Mouse (Mus musculus): ENCODE results near the gene Tmed4. TPM values are rescaled to one million over a fixed set of nuclear protein-coding genes. Genes with fewer than 3 reads are reported as not detected.

Tmed4 gene
- 42.2 and 43.1 TPM in 2 replicates for total RNA-seq (2014; rRNA removed)
- polyA plus RNA-seq (2012; rRNA removed): 80.1 and 83.2 TPM in 2 replicates

DNA sequence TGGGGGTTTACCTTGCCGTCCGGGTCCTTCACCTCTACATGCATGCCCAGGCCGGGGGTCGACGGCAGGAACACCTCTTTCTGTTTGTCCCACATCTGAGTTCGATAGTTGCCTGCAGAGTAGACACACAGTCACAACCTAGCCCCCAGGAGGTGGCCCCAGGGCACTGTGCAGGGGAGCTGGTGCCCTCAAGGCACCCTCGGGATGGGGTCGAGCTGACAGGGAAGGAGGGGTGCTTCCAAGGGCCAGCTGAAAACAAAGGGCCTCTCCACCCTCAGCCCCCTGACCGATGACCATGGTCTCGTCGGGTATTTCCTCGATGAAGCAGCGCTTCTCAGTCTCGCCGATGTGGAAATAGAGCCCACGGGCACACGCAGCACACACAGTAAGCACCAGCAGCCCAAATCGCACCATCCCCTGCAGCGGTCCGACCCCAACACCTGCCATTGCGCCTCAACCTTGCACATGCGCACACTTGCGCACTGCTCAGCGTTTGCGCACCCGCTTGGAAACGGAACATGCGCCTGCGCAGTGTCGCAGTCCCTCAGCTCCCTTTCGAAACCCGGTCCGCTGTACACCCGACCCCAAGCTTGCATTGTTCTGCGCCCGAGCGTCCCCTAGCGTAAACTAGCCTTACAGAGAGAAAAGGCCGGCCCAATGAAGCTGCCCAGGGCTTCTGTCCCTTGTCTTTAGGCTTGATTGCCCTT is at the start of gene Tmed4:
Gene Tmed4 (minus strand): TSS at position 484 of the 707 bp plus-strand sequence.
- Histone ChIP-seq H3K4me1 (ENCODE audit: control insufficient read depth, insufficient read depth, low read length) (peaks cover 10% of the 10 kb centered on the region), H3K36me3 (ENCODE audit: control insufficient read depth, insufficient read depth, low read length) (peaks cover 4% of the 10 kb centered on the region; the same call in 1 of the 2 replicates), H3K27ac (replicated peaks; ENCODE audit: insufficient read depth, low read depth, low read length) (peak within 1 kb of the TSS; percentile 25), H3K79me2 (ENCODE audit: control insufficient read depth, insufficient read depth, low read length) (no peaks in the 10 kb centered on the region), H3K27me3 (ENCODE audit: control insufficient read depth, insufficient read depth, low read length) (no peaks in the 10 kb centered on the region), H3K9ac (ENCODE audit: low read depth, low read length) (peak within 1 kb of the TSS; percentile 80), H3K4me3 (ENCODE audit: insufficient read depth, low read depth, low read length) (peak within 1 kb of the TSS; percentile 73)
- TF ChIP-seq CTCF (IDR thresholded peaks at IDR 0.05; ENCODE audit: low read depth, low read length): peak; percentile 84
- peak; percentile 93 for TF ChIP-seq POLR2A (IDR thresholded peaks at IDR 0.05; ENCODE audit: extremely low read depth, insufficient read depth, low read length)
- WGBS: under 1% methylated on average over 39 of the region's 39 CpGs
- DNase-seq (ENCODE audit: extremely low read depth, low read depth, low spot score): peak; percentile 91

DNA sequence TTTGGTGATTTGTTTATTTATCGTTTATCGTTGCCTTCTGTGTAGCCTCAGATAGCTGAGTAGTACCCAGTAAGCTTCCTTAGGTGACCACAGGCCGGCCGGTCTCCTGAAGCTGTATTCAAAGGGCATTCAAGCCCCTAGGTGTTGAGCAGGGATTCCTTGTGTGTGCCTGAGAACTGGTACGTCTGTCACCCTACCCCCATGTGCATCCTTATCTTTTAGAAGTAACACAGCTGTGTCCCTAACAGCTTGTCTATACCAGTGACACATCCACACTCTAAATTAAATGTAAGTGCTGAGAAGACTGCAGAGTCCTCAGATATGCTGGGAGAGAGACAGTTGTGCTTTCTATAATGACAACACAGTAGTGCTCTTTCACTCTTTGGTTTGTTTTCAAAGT is 48.7 kb upstream of the Tmed4 start:
- Histone ChIP-seq H3K27me3 (ENCODE audit: control insufficient read depth, insufficient read depth, low read length) (no peaks in the 10 kb centered on the region), H3K9ac (ENCODE audit: low read depth, low read length) (no peak overlapping the region), H3K79me2 (ENCODE audit: control insufficient read depth, insufficient read depth, low read length) (peaks cover 4% of the 10 kb centered on the region; the same call in 1 of the 2 replicates), H3K27ac (replicated peaks; ENCODE audit: insufficient read depth, low read depth, low read length) (no peak overlapping the region), H3K36me3 (ENCODE audit: control insufficient read depth, insufficient read depth, low read length) (peaks cover 42% of the 10 kb centered on the region), H3K4me3 (ENCODE audit: insufficient read depth, low read depth, low read length) (no peak overlapping the region), H3K4me1 (ENCODE audit: control insufficient read depth, insufficient read depth, low read length) (no peaks in the 10 kb centered on the region)
- no peak for TF ChIP-seq POLR2A (IDR thresholded peaks at IDR 0.05; ENCODE audit: extremely low read depth, insufficient read depth, low read length)
- no peak for DNase-seq (ENCODE audit: extremely low read depth, low read depth, low spot score)
- WGBS: 95% methylated on average over 5 of the region's 5 CpGs

GRCm38 (mm10) chr11:6322086-6322485 is 47.4 kb upstream of the Tmed4 start:
- Histone ChIP-seq H3K27me3 (ENCODE audit: control insufficient read depth, insufficient read depth, low read length) (no peaks in the 10 kb centered on the region), H3K36me3 (ENCODE audit: control insufficient read depth, insufficient read depth, low read length) (peaks cover 48% of the 10 kb centered on the region), H3K79me2 (ENCODE audit: control insufficient read depth, insufficient read depth, low read length) (peaks cover 4% of the 10 kb centered on the region; the same call in 1 of the 2 replicates), H3K9ac (ENCODE audit: low read depth, low read length) (no peak overlapping the region), H3K27ac (replicated peaks; ENCODE audit: insufficient read depth, low read depth, low read length) (no peak overlapping the region), H3K4me3 (ENCODE audit: insufficient read depth, low read depth, low read length) (no peak overlapping the region), H3K4me1 (ENCODE audit: control insufficient read depth, insufficient read depth, low read length) (no peaks in the 10 kb centered on the region)
- TF ChIP-seq CTCF (IDR thresholded peaks at IDR 0.05; ENCODE audit: low read depth, low read length) (no peak), POLR2A (IDR thresholded peaks at IDR 0.05; ENCODE audit: extremely low read depth, insufficient read depth, low read length) (no peak)
- WGBS: 95% methylated on average over 2 of the region's 2 CpGs
- DNase-seq (ENCODE audit: extremely low read depth, low read depth, low spot score): no peak

DNA sequence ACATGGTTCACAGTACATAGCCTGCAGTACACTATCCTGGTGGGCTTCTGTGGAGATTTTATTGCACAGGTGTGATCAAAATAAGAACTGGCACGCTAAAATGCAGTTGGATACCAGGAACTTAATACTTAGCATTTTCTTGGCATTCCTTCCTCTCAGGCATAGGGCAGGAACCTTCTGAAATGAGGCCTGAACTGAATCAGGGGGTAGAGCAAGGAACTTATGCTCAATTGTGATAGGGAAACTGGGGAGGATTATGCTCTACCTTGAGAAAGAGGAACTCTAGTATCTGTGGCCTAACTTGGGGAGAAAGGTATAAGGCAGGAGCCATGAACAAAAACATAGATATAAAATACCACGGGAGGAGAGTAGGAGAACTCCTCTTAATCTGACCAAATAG is 44.7 kb upstream of the Tmed4 start:
- peaks cover 4% of the 10 kb centered on the region; the same call in 1 of the 2 replicates for H3K79me2 ChIP-seq (ENCODE audit: control insufficient read depth, insufficient read depth, low read length)
- TF ChIP-seq POLR2A (IDR thresholded peaks at IDR 0.05; ENCODE audit: extremely low read depth, insufficient read depth, low read length) (no peak), CTCF (IDR thresholded peaks at IDR 0.05; ENCODE audit: low read depth, low read length) (no peak)
- no peak overlapping the region for H3K4me3 ChIP-seq (ENCODE audit: insufficient read depth, low read depth, low read length)
- no peak overlapping the region for H3K27ac ChIP-seq (replicated peaks; ENCODE audit: insufficient read depth, low read depth, low read length)
- 99% methylated on average over 2 of the region's 2 CpGs for WGBS
- H3K4me1 ChIP-seq (ENCODE audit: control insufficient read depth, insufficient read depth, low read length): no peaks in the 10 kb centered on the region
- peaks cover 62% of the 10 kb centered on the region for H3K36me3 ChIP-seq (ENCODE audit: control insufficient read depth, insufficient read depth, low read length)
- H3K27me3 ChIP-seq (ENCODE audit: control insufficient read depth, insufficient read depth, low read length): no peaks in the 10 kb centered on the region
- no peak overlapping the region for H3K9ac ChIP-seq (ENCODE audit: low read depth, low read length)
- no peak for DNase-seq (ENCODE audit: extremely low read depth, low read depth, low spot score)

GRCm38 (mm10) chr11:6318559-6318958 is 43.9 kb upstream of the Tmed4 start:
- 88% methylated on average over 5 of the region's 5 CpGs for WGBS
- H3K27ac ChIP-seq (replicated peaks; ENCODE audit: insufficient read depth, low read depth, low read length): no peak overlapping the region
- H3K4me3 ChIP-seq (ENCODE audit: insufficient read depth, low read depth, low read length): no peak overlapping the region
- H3K4me1 ChIP-seq (ENCODE audit: control insufficient read depth, insufficient read depth, low read length): no peaks in the 10 kb centered on the region
- H3K27me3 ChIP-seq (ENCODE audit: control insufficient read depth, insufficient read depth, low read length): no peaks in the 10 kb centered on the region
- H3K79me2 ChIP-seq (ENCODE audit: control insufficient read depth, insufficient read depth, low read length): peaks cover 4% of the 10 kb centered on the region; the same call in 1 of the 2 replicates
- H3K9ac ChIP-seq (ENCODE audit: low read depth, low read length): no peak overlapping the region
- TF ChIP-seq POLR2A (IDR thresholded peaks at IDR 0.05; ENCODE audit: extremely low read depth, insufficient read depth, low read length) (no peak), CTCF (IDR thresholded peaks at IDR 0.05; ENCODE audit: low read depth, low read length) (no peak)
- no peak for DNase-seq (ENCODE audit: extremely low read depth, low read depth, low spot score)
- H3K36me3 ChIP-seq (ENCODE audit: control insufficient read depth, insufficient read depth, low read length): peaks cover 68% of the 10 kb centered on the region

DNA sequence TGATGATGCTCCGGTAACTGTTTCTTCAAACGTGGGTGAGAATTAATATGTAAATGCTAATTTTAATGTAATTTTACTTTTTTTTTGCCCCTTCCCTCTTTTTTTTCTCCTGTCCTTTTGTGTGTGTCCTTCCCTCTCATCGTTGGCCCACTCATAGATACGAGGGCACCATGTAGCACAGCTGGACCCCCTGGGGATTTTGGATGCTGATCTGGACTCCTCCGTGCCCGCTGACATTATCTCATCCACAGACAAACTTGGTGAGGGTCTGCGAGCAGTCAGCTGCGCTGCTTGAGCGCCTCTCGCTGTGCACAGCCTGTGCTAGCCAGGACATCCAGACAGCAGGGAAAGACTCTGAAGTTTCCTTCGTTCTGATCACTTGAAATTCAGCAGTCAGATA is 42.2 kb upstream of the Tmed4 start:
- Histone ChIP-seq H3K79me2 (ENCODE audit: control insufficient read depth, insufficient read depth, low read length) (no peaks in the 10 kb centered on the region; the same call in 1 of the 2 replicates), H3K4me3 (ENCODE audit: insufficient read depth, low read depth, low read length) (no peak overlapping the region), H3K36me3 (ENCODE audit: control insufficient read depth, insufficient read depth, low read length) (peaks cover 62% of the 10 kb centered on the region), H3K9ac (ENCODE audit: low read depth, low read length) (no peak overlapping the region), H3K4me1 (ENCODE audit: control insufficient read depth, insufficient read depth, low read length) (no peaks in the 10 kb centered on the region), H3K27ac (replicated peaks; ENCODE audit: insufficient read depth, low read depth, low read length) (no peak overlapping the region), H3K27me3 (ENCODE audit: control insufficient read depth, insufficient read depth, low read length) (no peaks in the 10 kb centered on the region)
- TF ChIP-seq POLR2A (IDR thresholded peaks at IDR 0.05; ENCODE audit: extremely low read depth, insufficient read depth, low read length): no peak
- TF ChIP-seq CTCF (IDR thresholded peaks at IDR 0.05; ENCODE audit: low read depth, low read length): no peak
- no peak for DNase-seq (ENCODE audit: extremely low read depth, low read depth, low spot score)
- 84% methylated on average over 11 of the region's 11 CpGs for WGBS
